In genomic region chr17:47837808-47838207, GRCm38 (mm10) we compare ENCODE assay signal across 15 mouse cellular contexts. TPM values are rescaled to one million over a fixed set of nuclear protein-coding genes. Genes with fewer than 3 reads are reported as not detected.
DNase-seq lines count a peak whose midpoint lies in the region; ATAC-seq and TF ChIP-seq lines count a peak whose summit lies in the region.
"Had no signal": no experiment of that assay in that cellular context is flagged by ENCODE, and none has a peak within 500 bp of the region (broad histone marks: within the 10 kb centered on the region; RNA-seq: fewer than 3 reads in every experiment).

No protein-coding gene starts in this region.

- no peak for TF ChIP-seq EP300 in lung, postnatal 0 days (IDR thresholded peaks at IDR 0.05)

- ATAC-seq in lung, postnatal 0 days = peak; percentile 19; the same call in 1 of the 2 replicates
- no peak for ATAC-seq in liver, embryonic 11.5 days (replicated peaks; ENCODE audit: low FRiP score)

- H3K4me2 ChIP-seq in lung, postnatal 0 days (replicated peaks; ENCODE audit: low read depth, low read length) = no peak overlapping the region
- no peak overlapping the region for H3K4me2 ChIP-seq in liver, embryonic 11.5 days
- H3K4me2 ChIP-seq: liver, embryonic 13.5 days had no signal

- DNase-seq in adrenal gland, postnatal 14 days = peak; percentile 54
- no peak for DNase-seq in adrenal gland, postnatal 25 days
- peak; percentile 19 for DNase-seq in kidney, adult 2 months
- no peak for DNase-seq in kidney, adult 11 months
- peak; percentile 31 for DNase-seq in embryonic facial prominence, embryonic 10.5 days (ENCODE audit: low spot score)
- DNase-seq in lung, postnatal 0 days (ENCODE audit: low spot score) = peak; percentile 58
- no peak for DNase-seq in liver, embryonic 11.5 days (ENCODE audit: low spot score)
- DNase-seq in ovary, postnatal 14 days (ENCODE audit: low spot score) = no peak
- DNase-seq: cerebellum, adult 8-10 months; layer of hippocampus, adult 9-11 months; liver, embryonic 13.5 days; retina, postnatal 1 day; thymus, adult 18-20 months had no signal

- WGBS in kidney, adult 2 months = 44% methylated on average over 6 of the region's 6 CpGs
- WGBS in embryonic facial prominence, embryonic 10.5 days = 52% methylated on average over 6 of the region's 6 CpGs
- 12% methylated on average over 6 of the region's 6 CpGs for WGBS in lung, postnatal 0 days
- 33% methylated on average over 6 of the region's 6 CpGs for WGBS in liver, embryonic 11.5 days

- H3K9ac ChIP-seq in lung, postnatal 0 days (replicated peaks; ENCODE audit: low read depth) = no peak overlapping the region
- no peak overlapping the region for H3K9ac ChIP-seq in liver, embryonic 11.5 days (ENCODE audit: low read depth, low read length)
- H3K9ac ChIP-seq: liver, embryonic 13.5 days had no signal

- H3K9me3 ChIP-seq in embryonic facial prominence, embryonic 10.5 days = no peaks in the 10 kb centered on the region
- H3K9me3 ChIP-seq in lung, postnatal 0 days (ENCODE audit: low read length) = no peaks in the 10 kb centered on the region
- no peaks in the 10 kb centered on the region for H3K9me3 ChIP-seq in liver, embryonic 11.5 days (ENCODE audit: control insufficient read depth, low read length)
- H3K9me3 ChIP-seq: forebrain, embryonic 10.5 days; liver, embryonic 13.5 days had no signal

- no peak for TF ChIP-seq CTCF in kidney, adult 2 months (conservative IDR thresholded peaks at IDR 0.05; ENCODE audit: insufficient read depth, insufficient read length, low read depth, low read length)
- TF ChIP-seq CTCF in lung, postnatal 0 days (IDR thresholded peaks at IDR 0.05) = no peak

- no peaks in the 10 kb centered on the region; the same call in 1 of the 2 replicates for H3K4me1 ChIP-seq in kidney, adult 2 months (ENCODE audit: control insufficient read depth, insufficient read depth, low read length)
- peaks cover 39% of the 10 kb centered on the region for H3K4me1 ChIP-seq in embryonic facial prominence, embryonic 10.5 days
- peaks cover 12% of the 10 kb centered on the region; the same call in 1 of the 2 replicates for H3K4me1 ChIP-seq in lung, postnatal 0 days (ENCODE audit: insufficient read depth, low read depth, low read length)
- peaks cover 10% of the 10 kb centered on the region for H3K4me1 ChIP-seq in liver, embryonic 11.5 days (replicated peaks; ENCODE audit: control insufficient read depth, insufficient read depth, low read length)

- H3K27me3 ChIP-seq in kidney, adult 2 months (replicated peaks; ENCODE audit: control insufficient read depth, insufficient read depth, low read length) = no peaks in the 10 kb centered on the region
- H3K27me3 ChIP-seq in embryonic facial prominence, embryonic 10.5 days (replicated peaks; ENCODE audit: low read depth, poor library complexity, severe bottlenecking) = peaks cover 37% of the 10 kb centered on the region
- H3K27me3 ChIP-seq in lung, postnatal 0 days (replicated peaks; ENCODE audit: insufficient read depth, low read length) = no peaks in the 10 kb centered on the region
- peaks cover 31% of the 10 kb centered on the region for H3K27me3 ChIP-seq in liver, embryonic 11.5 days (replicated peaks; ENCODE audit: control insufficient read depth, insufficient read depth, low read length)

- H3K4me3 ChIP-seq in kidney, adult 2 months (ENCODE audit: insufficient read depth, low read depth, low read length) = no peak overlapping the region
- no peak overlapping the region for H3K4me3 ChIP-seq in embryonic facial prominence, embryonic 10.5 days
- H3K4me3 ChIP-seq in lung, postnatal 0 days (ENCODE audit: low read depth, low read length) = no peak overlapping the region
- no peak overlapping the region for H3K4me3 ChIP-seq in liver, embryonic 11.5 days (ENCODE audit: low read depth, low read length)
- H3K4me3 ChIP-seq: forebrain, embryonic 10.5 days; liver, embryonic 13.5 days had no signal

- no peak overlapping the region for H3K27ac ChIP-seq in kidney, adult 2 months (ENCODE audit: insufficient read depth, low read depth, low read length)
- 0 out of 2 replicates have a peak overlapping the region, but pooled peaks have one; percentile 31 for H3K27ac ChIP-seq in embryonic facial prominence, embryonic 10.5 days (replicated peaks)
- no peak overlapping the region; the same call in 1 of the 2 replicates for H3K27ac ChIP-seq in lung, postnatal 0 days (ENCODE audit: low read length)
- no peak overlapping the region for H3K27ac ChIP-seq in liver, embryonic 11.5 days (ENCODE audit: low read depth, low read length)
- H3K27ac ChIP-seq: forebrain, embryonic 10.5 days; liver, embryonic 13.5 days had no signal

- no peaks in the 10 kb centered on the region for H3K36me3 ChIP-seq in kidney, adult 2 months (ENCODE audit: control insufficient read depth, insufficient read depth, low read length)
- no peaks in the 10 kb centered on the region for H3K36me3 ChIP-seq in embryonic facial prominence, embryonic 10.5 days (replicated peaks)
- H3K36me3 ChIP-seq in lung, postnatal 0 days (ENCODE audit: insufficient read depth, low read length) = no peaks in the 10 kb centered on the region
- no peaks in the 10 kb centered on the region for H3K36me3 ChIP-seq in liver, embryonic 11.5 days (ENCODE audit: control insufficient read depth, insufficient read depth, low read length)
- H3K36me3 ChIP-seq: forebrain, embryonic 10.5 days; liver, embryonic 13.5 days had no signal

- no peak for TF ChIP-seq POLR2A in kidney, adult 2 months (IDR thresholded peaks at IDR 0.05; ENCODE audit: low read depth, low read length)

RNA-seq across cellular contexts. Expression of gene Mdfi, which starts 3.3 kb away (rescaled TPM):
- 3.9 and 4.3 TPM in 2 replicates for total RNA-seq in adrenal gland, postnatal 14 days (2021)
- total RNA-seq in adrenal gland, postnatal 25 days (2021) = 2.4 TPM in 1 of 2 replicates, not detected in the other
- 4.9 and 6.6 TPM in 2 replicates for polyA plus RNA-seq in kidney, adult 2 months (2012; rRNA removed)
- 21.0 and 25.1 TPM in 2 replicates for polyA plus RNA-seq in embryonic facial prominence, embryonic 10.5 days (2016; fragmentation: Nextera tagmentation; extraction: Ambion mirVana)
- polyA plus RNA-seq in lung, postnatal 0 days (2015; fragmentation: Nextera tagmentation; extraction: Ambion mirVana) = 8.3 and 9.3 TPM in 2 replicates
- 15.9 and 16.3 TPM in 2 replicates for polyA plus RNA-seq in liver, embryonic 11.5 days (2014; fragmentation: Nextera tagmentation; extraction: Ambion mirVana)
- total RNA-seq: monocyte, adult 5-6 weeks had no signal

Comparison
In these comparisons a context has a peak if more than half of its experiments do, and no peak if none do; other contexts are left out.
1. DNase-seq: peak in adrenal gland, postnatal 14 days (single experiment), kidney, adult 2 months (single experiment), embryonic facial prominence, embryonic 10.5 days (single experiment) and lung, postnatal 0 days (single experiment); none in adrenal gland, postnatal 25 days (single experiment), kidney, adult 11 months (single experiment), liver, embryonic 11.5 days (single experiment) and ovary, postnatal 14 days (single experiment).